Mouse (Mus musculus) cortical plate, adult 2 months (tissue): ENCODE data around the gene Rab17. TPM values are rescaled to one million over a fixed set of nuclear protein-coding genes. Genes with fewer than 3 reads are reported as not detected.
A peak's percentile ranks its signal among the peaks of the same experiment; 100 is the strongest.

Experiments used
- H3K27ac ChIP-seq: fragments of 200-500 bp; 2 replicates; pipeline ENCODE4 v1.5.1; 2012; ENCODE audit warnings: low read length, control low read depth, inconsistent platforms; ENCODE audit not compliant: insufficient read depth
- H3K4me1 ChIP-seq: fragments of 200-500 bp; 2 replicates; pipeline ENCODE4 v1.6.1; 2011; ENCODE audit warnings: low read length; ENCODE audit not compliant: control insufficient read depth, insufficient read depth
- H3K4me3 ChIP-seq: fragments of 200-500 bp; 2 replicates; pipeline ENCODE4 v1.5.1; 2011; ENCODE audit warnings: mild to moderate bottlenecking, low read length, control low read depth; ENCODE audit not compliant: insufficient read depth
- CTCF ChIP-seq: fragments of 200-500 bp; IDR thresholded peaks from 2 replicates; pipeline ENCODE4 v1.5.1; 2011; ENCODE audit warnings: mild to moderate bottlenecking, control low read depth, low read length; ENCODE audit not compliant: insufficient read depth; ENCODE audit errors: extremely low read depth
- POLR2A ChIP-seq: fragments of 200-500 bp; IDR thresholded peaks from 2 replicates; pipeline ENCODE4 v1.6.1; 2011; ENCODE audit warnings: mild to moderate bottlenecking, low read length, control low read depth; ENCODE audit not compliant: insufficient read depth; ENCODE audit errors: extremely low read depth
- polyA plus RNA-seq: library from polyadenylated mRNA; depleted of rRNA; stranded (reverse); fragments of >200 nt; gene quantifications from 2 replicates; pipeline ENCODE4 v1.2.3, GENCODE M21; 2012; rRNA removed

Rab17 gene
- polyA plus RNA-seq, result 0.06 and 0.11 TPM in 2 replicates

DNA sequence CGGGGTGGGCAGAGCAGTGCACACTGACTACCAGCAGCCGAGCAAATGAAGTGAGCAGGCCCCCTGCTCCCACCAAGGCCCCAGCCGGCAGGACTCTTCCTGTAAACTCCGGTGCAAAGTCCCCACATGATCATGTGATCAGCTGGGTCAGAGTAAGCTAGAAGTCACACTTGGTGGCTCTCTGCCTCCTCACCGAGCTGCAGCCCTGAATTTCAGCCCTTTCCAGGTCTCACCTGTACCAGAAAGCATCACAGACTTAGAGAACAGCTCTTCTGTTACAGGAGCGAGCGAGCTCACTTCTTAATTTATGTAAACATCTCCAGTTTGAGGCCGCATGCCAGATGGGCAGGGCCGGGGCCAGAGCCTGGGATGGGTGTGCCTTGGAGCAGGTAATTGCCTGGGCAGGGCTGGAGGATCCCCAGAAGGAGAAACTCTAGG, at the start of gene Rab17:
Rab17 (minus strand) TSS at position 315 of the 438 bp plus-strand sequence.
- peaks cover 8% of the 10 kb centered on the region for H3K4me1 ChIP-seq
- no peak within 1 kb of the TSS for H3K4me3 ChIP-seq
- no peak for TF ChIP-seq CTCF
- no peak within 1 kb of the TSS for H3K27ac ChIP-seq

DNA sequence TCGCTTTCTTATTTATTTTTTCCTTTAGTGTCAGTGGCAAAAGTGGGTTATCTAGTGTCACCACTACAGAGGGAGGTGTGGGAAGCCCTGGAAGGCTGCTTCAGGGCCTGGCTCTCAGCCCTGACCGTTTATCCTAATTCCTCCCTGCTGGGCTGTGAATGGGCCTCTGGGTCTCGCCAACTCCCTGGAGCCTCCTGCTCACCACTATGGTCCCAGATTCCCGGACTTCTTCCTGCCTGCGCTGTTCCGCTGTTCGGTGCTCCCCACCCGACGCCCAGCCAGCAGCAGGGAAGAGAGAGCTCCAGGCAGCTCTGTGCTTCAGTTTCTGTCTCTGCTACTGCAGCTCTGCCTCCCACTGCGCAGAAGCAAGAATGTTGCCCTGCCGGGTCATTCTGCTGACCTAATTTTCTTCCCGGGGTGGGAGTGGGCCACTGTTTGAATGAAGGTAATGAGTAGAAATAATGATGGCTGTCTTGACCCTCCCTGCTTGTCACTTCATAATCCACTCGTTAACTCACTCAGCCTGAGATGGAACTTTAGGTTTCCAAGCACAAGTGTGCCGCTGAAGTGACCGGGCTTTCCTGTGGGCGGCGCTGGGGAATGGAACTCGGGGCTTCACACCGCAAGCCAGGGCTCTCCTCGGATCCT, 47.8 kb upstream of the Rab17 start:
- no peak overlapping the region for H3K27ac ChIP-seq
- H3K4me3 ChIP-seq, result peak overlapping the region; percentile 12
- 0 out of 2 replicates have a peak, but pooled peaks cover 2% of the 10 kb centered on the region for H3K4me1 ChIP-seq
- TF ChIP-seq POLR2A (no peak), CTCF (no peak)

DNA sequence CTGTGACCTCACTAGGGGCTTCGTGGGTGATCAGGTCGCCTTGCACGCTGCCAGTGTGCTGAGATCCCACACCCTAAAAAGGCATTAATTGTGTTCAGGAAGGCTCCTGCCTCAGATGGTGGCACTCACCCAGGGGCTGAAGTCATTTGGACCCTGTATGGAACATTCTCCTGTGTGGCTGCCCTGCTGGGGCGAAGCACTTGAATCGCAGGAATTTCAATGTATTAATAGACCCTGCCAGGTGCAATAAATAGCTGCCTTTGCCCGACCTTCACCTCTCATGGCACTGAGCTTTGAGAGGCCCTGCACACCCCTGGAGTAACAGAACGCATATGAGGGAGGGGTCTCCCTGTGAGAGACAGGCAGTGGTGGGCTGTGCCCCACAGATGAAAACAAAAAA, 46.1 kb upstream of the Rab17 start:
- 0 out of 2 replicates have a peak, but pooled peaks cover 3% of the 10 kb centered on the region for H3K4me1 ChIP-seq
- no peak overlapping the region for H3K4me3 ChIP-seq
- TF ChIP-seq POLR2A (no peak), CTCF (no peak)
- H3K27ac ChIP-seq, result no peak overlapping the region

GRCm38 (mm10) chr1:91013803-91014202, 44.3 kb upstream of the Rab17 start:
- no peak for TF ChIP-seq POLR2A
- TF ChIP-seq CTCF, result no peak
- Histone ChIP-seq H3K4me3 (no peak overlapping the region), H3K4me1 (0 out of 2 replicates have a peak, but pooled peaks cover 3% of the 10 kb centered on the region)

GRCm38 (mm10) chr1:91011336-91011735, 41.9 kb upstream of the Rab17 start:
- 0 out of 2 replicates have a peak, but pooled peaks cover 3% of the 10 kb centered on the region for H3K4me1 ChIP-seq
- H3K27ac ChIP-seq, result no peak overlapping the region
- TF ChIP-seq CTCF, result no peak
- TF ChIP-seq POLR2A, result no peak
- H3K4me3 ChIP-seq, result no peak overlapping the region

More at GRCm38 (mm10) chr1:91013803-91014202, 44.3 kb upstream of the Rab17 start:
- no peak overlapping the region for H3K27ac ChIP-seq

DNA sequence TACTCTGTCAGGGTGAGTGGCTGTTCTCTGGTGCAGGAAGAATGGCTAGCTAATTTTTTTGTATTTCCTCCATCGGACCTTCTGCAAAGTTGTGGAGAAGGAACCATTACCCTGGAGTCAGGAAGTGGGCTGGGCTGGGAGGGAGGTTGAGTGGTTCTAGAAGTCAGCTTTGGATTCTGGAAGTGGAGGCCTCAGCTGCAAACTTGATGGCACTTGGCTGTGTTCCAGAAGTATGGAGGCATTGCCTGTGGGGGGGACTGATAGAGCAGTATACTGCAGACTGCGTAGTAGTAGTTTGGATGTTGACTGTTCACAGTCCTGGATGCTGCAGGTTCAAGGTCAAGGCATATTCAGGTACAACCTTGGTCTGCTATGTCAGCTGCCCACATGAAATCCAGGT, 41.3 kb upstream of the Rab17 start:
- no peak for TF ChIP-seq POLR2A
- TF ChIP-seq CTCF, result no peak
- Histone ChIP-seq H3K4me1 (0 out of 2 replicates have a peak, but pooled peaks cover 3% of the 10 kb centered on the region), H3K27ac (no peak overlapping the region), H3K4me3 (no peak overlapping the region)

DNA sequence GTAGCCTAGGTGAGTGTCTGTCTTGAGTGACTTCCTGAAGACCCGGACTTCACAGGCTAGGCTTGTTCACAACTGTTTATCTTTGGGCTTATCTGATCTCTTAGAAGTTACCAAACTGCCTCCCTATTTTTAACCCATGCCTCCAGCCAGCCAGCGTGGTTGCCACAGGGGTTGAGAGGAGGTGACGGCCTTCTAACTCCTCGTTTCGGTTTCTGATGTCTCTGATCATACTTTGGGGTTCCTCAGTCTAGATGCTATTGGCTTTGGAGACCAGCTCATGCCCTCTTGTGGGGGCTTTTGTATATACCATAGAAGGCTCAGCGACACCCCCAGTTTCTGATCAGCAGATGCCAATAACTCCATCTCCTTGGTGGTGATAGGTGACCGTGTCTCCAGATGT, 40.8 kb upstream of the Rab17 start:
- TF ChIP-seq CTCF (no peak), POLR2A (no peak)
- H3K4me1 ChIP-seq, result 0 out of 2 replicates have a peak, but pooled peaks cover 3% of the 10 kb centered on the region

DNA sequence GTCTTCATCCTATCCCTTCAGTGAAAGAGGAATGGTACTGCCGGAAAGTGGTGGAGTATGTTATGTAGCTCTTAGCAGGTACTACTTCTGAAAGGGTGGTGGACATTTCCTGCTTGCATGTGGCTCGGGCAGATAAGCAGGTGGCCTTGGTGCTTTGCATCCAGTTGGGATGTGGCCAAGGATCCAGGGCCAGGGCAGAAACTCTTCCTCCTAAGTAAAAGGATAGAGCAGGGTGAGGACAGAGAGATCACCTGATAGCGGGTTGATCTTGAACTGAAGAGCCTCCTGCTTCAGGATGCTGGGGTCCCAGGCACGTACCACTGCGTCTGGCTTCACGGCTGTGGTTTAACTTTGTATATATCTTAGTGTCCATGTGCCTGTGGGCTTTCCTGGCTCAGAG, 39.8 kb upstream of the Rab17 start:
- Histone ChIP-seq H3K27ac (no peak overlapping the region), H3K4me3 (no peak overlapping the region), H3K4me1 (0 out of 2 replicates have a peak, but pooled peaks cover 3% of the 10 kb centered on the region)
- no peak for TF ChIP-seq POLR2A
- no peak for TF ChIP-seq CTCF

More for the DNA sequence above, 40.8 kb upstream of the Rab17 start:
- Histone ChIP-seq H3K4me3 (no peak overlapping the region), H3K27ac (no peak overlapping the region)

DNA sequence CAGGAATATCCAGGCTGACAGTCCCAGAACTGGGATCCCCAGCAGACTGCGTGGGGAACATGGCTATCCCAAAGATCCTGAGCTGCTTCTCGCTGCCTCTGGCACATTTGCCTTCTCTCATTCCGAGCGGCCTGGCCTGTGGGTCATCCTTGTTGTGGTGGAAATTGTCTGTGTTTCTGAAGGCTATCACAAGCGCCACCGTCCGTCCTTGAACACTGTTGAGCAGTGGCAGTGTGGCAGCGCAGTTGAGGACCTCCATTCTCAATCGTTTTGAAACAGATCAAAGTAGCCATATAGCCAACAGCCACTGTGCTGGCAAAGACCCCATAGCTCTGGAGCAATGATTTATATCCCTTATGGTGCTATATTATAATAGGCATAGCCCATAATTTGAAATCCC, 39.3 kb upstream of the Rab17 start:
- Histone ChIP-seq H3K4me1 (0 out of 2 replicates have a peak, but pooled peaks cover 1% of the 10 kb centered on the region), H3K4me3 (no peak overlapping the region), H3K27ac (no peak overlapping the region)
- TF ChIP-seq POLR2A, result no peak
- no peak for TF ChIP-seq CTCF

GRCm38 (mm10) chr1:91008147-91008682, 38.8 kb upstream of the Rab17 start:
- TF ChIP-seq POLR2A, result no peak
- no peak for TF ChIP-seq CTCF
- Histone ChIP-seq H3K27ac (no peak overlapping the region), H3K4me1 (0 out of 2 replicates have a peak, but pooled peaks cover 1% of the 10 kb centered on the region), H3K4me3 (no peak overlapping the region)
